ENCODE assay signal across 11 mouse cellular contexts in genomic region chr13:55429226-55429888, GRCm38 (mm10). TPM values are rescaled to one million over a fixed set of nuclear protein-coding genes. Genes with fewer than 3 reads are reported as not detected.
A peak's percentile ranks its signal among the peaks of the same experiment; 100 is the strongest.
DNase-seq lines count a peak whose midpoint lies in the region; ATAC-seq and TF ChIP-seq lines count a peak whose summit lies in the region.
"Had no signal": no experiment of that assay in that cellular context is flagged by ENCODE, and none has a peak within 500 bp of the region (broad histone marks: within the 10 kb centered on the region; RNA-seq: fewer than 3 reads in every experiment).

No protein-coding gene starts in this region.

- DNase-seq in heart, adult 18-20 months = peak; percentile 85 to 93
- no peak for DNase-seq in heart, embryonic 10.5 days (ENCODE audit: low spot score)
- peak; percentile 87 for DNase-seq in heart, adult 8-10 months (ENCODE audit: low spot score)
- DNase-seq in liver, embryonic 13.5 days = no peak
- peak; percentile 67 to 76 for DNase-seq in spleen, postnatal 4 days (ENCODE audit: low spot score in 2 of 2)
- no peak for DNase-seq in cerebellum, adult 2 months
- DNase-seq in right cerebral cortex, postnatal 10 days (ENCODE audit: low spot score in 2 of 2) = no peak
- DNase-seq: cerebellum, adult 18-20 months had no signal

- no peaks in the 10 kb centered on the region for H3K4me1 ChIP-seq in heart, embryonic 10.5 days
- H3K4me1 ChIP-seq in liver, embryonic 13.5 days (replicated peaks) = peaks cover 9% of the 10 kb centered on the region
- H3K4me1 ChIP-seq in cerebellum, adult 2 months (ENCODE audit: control insufficient read depth, insufficient read depth, low read length) = no peaks in the 10 kb centered on the region
- no peaks in the 10 kb centered on the region for H3K4me1 ChIP-seq in forebrain, embryonic 16.5 days (replicated peaks; ENCODE audit: control insufficient read depth, insufficient read depth, low read length)
- H3K4me1 ChIP-seq: hindbrain, embryonic 15.5 days had no signal

- TF ChIP-seq CTCF in cerebellum, adult 2 months (IDR thresholded peaks at IDR 0.05; ENCODE audit: borderline replicate concordance, insufficient read depth, low read depth, low read length) = no peak

- H3K36me3 ChIP-seq in heart, embryonic 10.5 days = no peaks in the 10 kb centered on the region
- no peaks in the 10 kb centered on the region for H3K36me3 ChIP-seq in liver, embryonic 13.5 days
- no peaks in the 10 kb centered on the region for H3K36me3 ChIP-seq in forebrain, embryonic 16.5 days (ENCODE audit: control insufficient read depth, insufficient read depth)
- H3K36me3 ChIP-seq: hindbrain, embryonic 15.5 days had no signal

- H3K4me2 ChIP-seq in liver, embryonic 13.5 days = peak overlapping the region; percentile 26; the same call in 1 of the 2 replicates
- H3K4me2 ChIP-seq in forebrain, embryonic 16.5 days (ENCODE audit: low read length) = no peak overlapping the region
- H3K4me2 ChIP-seq: hindbrain, embryonic 15.5 days had no signal

- no peak for TF ChIP-seq POLR2A in cerebellum, adult 2 months (IDR thresholded peaks at IDR 0.05; ENCODE audit: borderline replicate concordance, insufficient read depth, low read length)

- no peaks in the 10 kb centered on the region; the same call in 1 of the 2 replicates for H3K9me3 ChIP-seq in heart, embryonic 10.5 days
- no peaks in the 10 kb centered on the region for H3K9me3 ChIP-seq in liver, embryonic 13.5 days (replicated peaks)
- no peaks in the 10 kb centered on the region for H3K9me3 ChIP-seq in forebrain, embryonic 16.5 days (ENCODE audit: control insufficient read depth, low read length)
- H3K9me3 ChIP-seq: hindbrain, embryonic 15.5 days had no signal

- H3K27ac ChIP-seq in heart, embryonic 10.5 days = no peak overlapping the region
- H3K27ac ChIP-seq in liver, embryonic 13.5 days = peak overlapping the region; percentile 37; the same call in 1 of the 2 replicates
- no peak overlapping the region for H3K27ac ChIP-seq in cerebellum, adult 2 months (ENCODE audit: insufficient read depth, low read length)
- H3K27ac ChIP-seq in forebrain, embryonic 16.5 days (ENCODE audit: low read length) = no peak overlapping the region
- H3K27ac ChIP-seq: hindbrain, embryonic 15.5 days had no signal

- ATAC-seq in liver, embryonic 13.5 days (ENCODE audit: low read depth) = peak; percentile 77
- ATAC-seq in forebrain, embryonic 16.5 days = no peak

- H3K9ac ChIP-seq in liver, embryonic 13.5 days = no peak overlapping the region
- H3K9ac ChIP-seq in forebrain, embryonic 16.5 days (replicated peaks; ENCODE audit: low read depth, low read length) = no peak overlapping the region
- H3K9ac ChIP-seq: hindbrain, embryonic 15.5 days had no signal

- WGBS in heart, embryonic 10.5 days = 69% methylated on average over 12 of the region's 12 CpGs
- WGBS in liver, embryonic 13.5 days (ENCODE audit: insufficient replicate concordance) = 29% methylated on average over 12 of the region's 12 CpGs
- 82% methylated on average over 12 of the region's 12 CpGs for WGBS in cerebellum, adult 2 months
- 79% methylated on average over 12 of the region's 12 CpGs for WGBS in forebrain, embryonic 16.5 days

- H3K4me3 ChIP-seq in heart, embryonic 10.5 days = no peak overlapping the region
- no peak overlapping the region for H3K4me3 ChIP-seq in liver, embryonic 13.5 days (replicated peaks)
- no peak overlapping the region for H3K4me3 ChIP-seq in cerebellum, adult 2 months (replicated peaks; ENCODE audit: insufficient read depth, low read depth, low read length)
- H3K4me3 ChIP-seq in forebrain, embryonic 16.5 days (replicated peaks; ENCODE audit: low read length) = no peak overlapping the region
- H3K4me3 ChIP-seq: hindbrain, embryonic 15.5 days had no signal

- H3K27me3 ChIP-seq in heart, embryonic 10.5 days (ENCODE audit: insufficient read depth, poor library complexity, severe bottlenecking) = peaks cover 16% of the 10 kb centered on the region
- 0 out of 2 replicates have a peak, but pooled peaks cover 3% of the 10 kb centered on the region for H3K27me3 ChIP-seq in liver, embryonic 13.5 days
- H3K27me3 ChIP-seq in cerebellum, adult 2 months (ENCODE audit: control insufficient read depth, insufficient read depth, low read length) = no peaks in the 10 kb centered on the region
- H3K27me3 ChIP-seq in forebrain, embryonic 16.5 days (replicated peaks; ENCODE audit: control insufficient read depth, insufficient read depth, low read length) = no peaks in the 10 kb centered on the region
- H3K27me3 ChIP-seq: hindbrain, embryonic 15.5 days had no signal

RNA-seq across cellular contexts. Expression of gene F12, which starts 2.8 kb away (rescaled TPM):
- total RNA-seq in heart, adult 18-20 months (2021) = not detected
- 0.21 and 8.5 TPM in 2 replicates for polyA plus RNA-seq in heart, embryonic 10.5 days (2016; fragmentation: Nextera tagmentation; extraction: Ambion mirVana)
- not detected for total RNA-seq in heart, adult 8-10 months (2022)
- polyA plus RNA-seq in liver, embryonic 13.5 days (2015; fragmentation: Nextera tagmentation; extraction: Ambion mirVana) = 56.5 and 59.8 TPM in 2 replicates
- 0.05 and 0.11 TPM in 2 replicates for polyA plus RNA-seq in cerebellum, adult 2 months (2012; rRNA removed)
- not detected in 2 replicates for polyA plus RNA-seq in forebrain, embryonic 16.5 days (2015; fragmentation: Nextera tagmentation; extraction: Ambion mirVana)
- polyA plus RNA-seq: neural tube, embryonic 14.5 days had no signal

RNA-seq across cellular contexts. Expression of gene Pfn3, which starts 14.3 kb away (rescaled TPM):
- total RNA-seq in heart, adult 18-20 months (2021) = not detected
- polyA plus RNA-seq in heart, embryonic 10.5 days (2016; fragmentation: Nextera tagmentation; extraction: Ambion mirVana) = not detected in 2 replicates
- total RNA-seq in heart, adult 8-10 months (2022) = not detected
- polyA plus RNA-seq in liver, embryonic 13.5 days (2015; fragmentation: Nextera tagmentation; extraction: Ambion mirVana) = not detected in 2 replicates
- not detected in 2 replicates for polyA plus RNA-seq in cerebellum, adult 2 months (2012; rRNA removed)
- polyA plus RNA-seq in forebrain, embryonic 16.5 days (2015; fragmentation: Nextera tagmentation; extraction: Ambion mirVana) = 0.43 and 0.84 TPM in 2 replicates

RNA-seq across cellular contexts. Expression of gene Grk6, which starts 15.5 kb away (rescaled TPM):
- 10 to 100 TPM; 13.9 to 17.1 TPM for total RNA-seq in heart, adult 18-20 months (2021)
- polyA plus RNA-seq in heart, embryonic 10.5 days (2016; fragmentation: Nextera tagmentation; extraction: Ambion mirVana) = 29.5 and 44.2 TPM in 2 replicates
- 10 to 100 TPM; 14.9 to 19.0 (median 16.6) TPM for total RNA-seq in heart, adult 8-10 months (2022)
- polyA plus RNA-seq in liver, embryonic 13.5 days (2015; fragmentation: Nextera tagmentation; extraction: Ambion mirVana) = 23.7 and 25.2 TPM in 2 replicates
- 52.7 and 53.9 TPM in 2 replicates for polyA plus RNA-seq in cerebellum, adult 2 months (2012; rRNA removed)
- 39.4 and 40.1 TPM in 2 replicates for polyA plus RNA-seq in forebrain, embryonic 16.5 days (2015; fragmentation: Nextera tagmentation; extraction: Ambion mirVana)

RNA-seq across cellular contexts. Expression of gene Slc34a1, which starts 31.4 kb away (rescaled TPM):
- total RNA-seq in heart, adult 18-20 months (2021) = not detected
- not detected in 2 replicates for polyA plus RNA-seq in heart, embryonic 10.5 days (2016; fragmentation: Nextera tagmentation; extraction: Ambion mirVana)
- not detected for total RNA-seq in heart, adult 8-10 months (2022)
- not detected in 2 replicates for polyA plus RNA-seq in liver, embryonic 13.5 days (2015; fragmentation: Nextera tagmentation; extraction: Ambion mirVana)
- polyA plus RNA-seq in cerebellum, adult 2 months (2012; rRNA removed) = not detected in 2 replicates
- polyA plus RNA-seq in forebrain, embryonic 16.5 days (2015; fragmentation: Nextera tagmentation; extraction: Ambion mirVana) = 0.27 TPM in 1 of 2 replicates, not detected in the other

RNA-seq across cellular contexts. Expression of gene Prr7, which starts 34.7 kb away (rescaled TPM):
- under 1 TPM; 0.45 to 0.82 TPM for total RNA-seq in heart, adult 18-20 months (2021)
- polyA plus RNA-seq in heart, embryonic 10.5 days (2016; fragmentation: Nextera tagmentation; extraction: Ambion mirVana) = 0.17 and 0.21 TPM in 2 replicates
- 1 to 10 TPM in 1 of 4 experiments, under 1 TPM in 3; 0.44 to 1.2 (median 0.65) TPM for total RNA-seq in heart, adult 8-10 months (2022)
- polyA plus RNA-seq in liver, embryonic 13.5 days (2015; fragmentation: Nextera tagmentation; extraction: Ambion mirVana) = not detected in 2 replicates
- 10.7 and 13.0 TPM in 2 replicates for polyA plus RNA-seq in cerebellum, adult 2 months (2012; rRNA removed)
- polyA plus RNA-seq in forebrain, embryonic 16.5 days (2015; fragmentation: Nextera tagmentation; extraction: Ambion mirVana) = 4.1 and 4.3 TPM in 2 replicates

Comparison
In these comparisons a context has a peak if more than half of its experiments do, and no peak if none do; other contexts are left out.
1. DNase-seq: peak in heart, adult 18-20 months (2 of 2), heart, adult 8-10 months (single experiment) and spleen, postnatal 4 days (2 of 2); none in heart, embryonic 10.5 days (single experiment), liver, embryonic 13.5 days (single experiment), cerebellum, adult 2 months (0 of 2) and right cerebral cortex, postnatal 10 days (0 of 2).